Mouse (Mus musculus) bone marrow, adult 2 months (tissue): ENCODE results near the gene Ccrl2. TPM values are rescaled to one million over a fixed set of nuclear protein-coding genes. Genes with fewer than 3 reads are reported as not detected.

Source experiments
- H3K27ac ChIP-seq: fragments of 200-500 bp; 2 replicates; pipeline ENCODE4 v1.5.1; 2012; ENCODE audit warnings: low read depth, mild to moderate bottlenecking, control low read depth, inconsistent platforms, low read length; ENCODE audit not compliant: control insufficient read depth, poor library complexity, insufficient read depth
- H3K4me1 ChIP-seq: fragments of 200-500 bp; 2 replicates; pipeline ENCODE4 v1.6.1; 2011; ENCODE audit warnings: low read length; ENCODE audit not compliant: control insufficient read depth, insufficient read depth
- H3K4me3 ChIP-seq: fragments of 200-500 bp; replicated peaks from 2 replicates; pipeline ENCODE3; 2011; ENCODE audit warnings: mild to moderate bottlenecking, low read depth, low read length, control low read depth; ENCODE audit not compliant: control insufficient read depth
- CTCF ChIP-seq: fragments of 200-500 bp; IDR thresholded peaks from 2 replicates; pipeline ENCODE4 v1.5.1; 2011; ENCODE audit warnings: low read length, control low read depth; ENCODE audit not compliant: control insufficient read depth, insufficient read depth
- POLR2A ChIP-seq: fragments of 200-500 bp; IDR thresholded peaks from 2 replicates; pipeline ENCODE4 v1.6.1; 2011; ENCODE audit warnings: low read depth, mild to moderate bottlenecking, control low read depth, low read length, borderline replicate concordance; ENCODE audit not compliant: control insufficient read depth
- WGBS: fragments of 180-500 bp; shearing (Covaris S2); methylation state at CpG from one replicate; pipeline ENCODE4 v1.1.7; 2018; 5-methylcytosine and 5-hydroxymethylcytosine counted together
- polyA plus RNA-seq: library from polyadenylated mRNA; stranded (reverse); fragments of >200 nt; gene quantifications from 2 replicates; pipeline ENCODE4 v1.2.4, GENCODE M21; 2011; ENCODE audit warnings: low replicate concordance; ENCODE audit not compliant: missing spikeins, insufficient read depth, insufficient read length

Ccrl2 gene
- polyA plus RNA-seq, 1 experiment: 10.4 TPM

- peak overlapping the region; percentile 75 for H3K27ac ChIP-seq
- peaks cover 2% of the 10 kb centered on the region; the same call in 1 of the 2 replicates for H3K4me1 ChIP-seq
- peak overlapping the region; percentile 82 for H3K4me3 ChIP-seq
- TF ChIP-seq POLR2A: no peak
- no peak for TF ChIP-seq CTCF
- WGBS: under 1% methylated on average over 11 of the region's 11 CpGs
Observed at GRCm38 (mm10) chr9:111056519-111056797, 861 bp downstream of the Ccrl2 start.

DNA sequence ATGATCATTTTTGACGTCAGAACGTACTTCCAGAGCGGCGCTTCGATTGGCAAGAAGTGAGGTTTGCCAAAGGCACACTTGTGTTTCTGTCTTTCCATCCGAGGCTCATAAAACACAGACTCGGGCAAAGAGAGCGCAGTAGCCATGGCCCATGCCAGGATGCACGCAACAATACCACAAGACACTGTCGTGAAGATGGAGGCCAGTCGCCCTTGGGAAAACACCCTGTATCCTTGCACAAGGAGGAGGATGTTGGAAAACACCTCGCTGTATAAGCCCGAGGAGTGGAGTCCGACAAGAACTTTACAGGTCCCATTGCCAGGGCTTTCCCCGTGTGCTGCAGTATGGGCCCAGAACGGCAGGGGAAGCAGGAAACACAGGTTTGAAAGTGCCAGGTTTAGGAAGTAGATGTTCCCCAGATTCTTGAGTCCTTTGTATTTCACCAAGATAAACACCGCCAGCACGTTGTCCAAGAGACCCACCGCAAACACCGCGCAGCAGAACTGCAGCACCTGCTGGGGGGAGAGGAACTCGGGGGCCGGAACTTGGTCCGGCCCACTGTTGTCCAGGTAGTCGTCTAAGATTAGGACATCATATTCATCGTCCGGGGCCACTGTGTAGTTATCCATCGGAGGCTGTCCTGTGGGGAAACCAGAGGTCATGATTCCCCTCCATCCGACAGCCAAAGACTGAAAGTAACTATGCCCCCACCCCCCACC, 1.4 kb downstream of the Ccrl2 start:
- 16% methylated on average over 29 of the region's 29 CpGs for WGBS

DNA sequence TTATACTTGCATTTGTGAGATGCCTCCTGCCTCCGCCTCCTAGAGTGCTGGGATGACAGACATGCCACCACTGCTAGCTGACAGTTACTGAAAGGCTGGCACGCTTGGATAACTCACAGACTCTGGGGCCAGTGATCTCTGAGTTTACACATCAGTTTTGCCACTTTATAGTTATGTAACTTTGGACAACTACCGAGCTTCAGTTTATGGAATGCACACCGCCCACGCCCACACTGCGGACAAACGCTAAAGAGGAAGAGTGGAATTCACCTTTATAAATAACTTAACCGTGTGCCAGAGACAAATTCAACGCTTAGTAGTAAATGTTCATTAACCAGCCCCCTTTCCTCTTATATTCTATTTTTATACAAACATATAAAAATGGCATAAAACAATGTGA, 2.4 kb downstream of the Ccrl2 start:
- 73% methylated on average over 9 of the region's 9 CpGs for WGBS
- Histone ChIP-seq H3K4me1 (peaks cover 2% of the 10 kb centered on the region; the same call in 1 of the 2 replicates), H3K27ac (no peak overlapping the region), H3K4me3 (peak overlapping the region; percentile 46)
- no peak for TF ChIP-seq CTCF
- no peak for TF ChIP-seq POLR2A

More for the DNA sequence above, 1.4 kb downstream of the Ccrl2 start:
- Histone ChIP-seq H3K27ac (peak overlapping the region; percentile 75), H3K4me1 (peaks cover 2% of the 10 kb centered on the region; the same call in 1 of the 2 replicates), H3K4me3 (peak overlapping the region; percentile 82)
- TF ChIP-seq POLR2A (no peak), CTCF (no peak; the same call in 1 of the 2 replicates)

DNA sequence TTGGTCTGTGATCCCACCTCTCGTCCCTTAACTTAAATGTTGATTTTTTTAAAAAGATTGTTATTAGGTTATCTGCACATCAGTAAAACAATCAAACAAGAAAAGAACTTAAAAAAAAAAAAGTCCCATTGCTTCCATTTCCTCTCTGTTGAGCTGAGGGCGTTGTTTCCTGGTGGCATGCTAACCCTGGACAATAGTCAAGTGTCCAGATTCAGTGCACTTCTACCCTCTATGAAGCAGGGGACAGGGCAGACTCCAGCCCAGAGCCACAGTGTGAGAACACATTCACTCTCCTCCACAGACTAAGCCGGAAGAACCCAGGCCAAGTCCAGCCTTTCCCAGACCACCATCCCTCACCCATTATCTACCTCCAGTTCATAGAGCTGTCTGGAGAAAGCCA, 8.9 kb downstream of the Ccrl2 start:
- 83% methylated on average over 3 of the region's 3 CpGs for WGBS
- H3K27ac ChIP-seq: no peak overlapping the region
- TF ChIP-seq POLR2A: no peak
- no peak for TF ChIP-seq CTCF

DNA sequence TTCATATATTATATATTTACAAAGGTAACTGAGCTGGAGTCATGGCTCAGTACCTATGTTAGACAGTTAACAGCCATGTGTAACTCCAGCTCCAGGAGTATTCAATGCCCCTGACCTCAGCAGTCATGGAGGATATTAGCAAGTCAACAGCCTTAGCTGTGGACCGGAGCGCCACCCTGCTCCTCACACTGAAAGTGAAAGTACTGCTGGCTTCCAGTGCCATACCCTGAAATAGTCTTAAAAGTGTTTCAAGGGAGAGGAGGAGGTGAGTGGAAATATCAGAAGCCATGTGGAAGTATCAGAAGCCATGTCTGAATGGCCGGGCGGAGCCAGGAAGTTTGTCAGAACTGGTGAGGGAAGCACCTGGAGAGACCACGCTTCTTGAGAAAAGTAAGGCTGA, 10.1 kb downstream of the Ccrl2 start:
- H3K4me3 ChIP-seq: no peak overlapping the region
- H3K4me1 ChIP-seq: peaks cover 7% of the 10 kb centered on the region
- 28% methylated on average over 5 of the region's 5 CpGs for WGBS
- no peak overlapping the region for H3K27ac ChIP-seq
- TF ChIP-seq POLR2A (no peak), CTCF (no peak)

More for the DNA sequence above, 8.9 kb downstream of the Ccrl2 start:
- peaks cover 7% of the 10 kb centered on the region for H3K4me1 ChIP-seq
- no peak overlapping the region for H3K4me3 ChIP-seq

- TF ChIP-seq CTCF: no peak
- TF ChIP-seq POLR2A: no peak
- no peak overlapping the region for H3K4me3 ChIP-seq
- 4% methylated on average over 3 of the region's 3 CpGs for WGBS
- peaks cover 7% of the 10 kb centered on the region for H3K4me1 ChIP-seq
- peak overlapping the region; percentile 16; the same call in 1 of the 2 replicates for H3K27ac ChIP-seq
Observed at GRCm38 (mm10) chr9:111046222-111046621, 11.1 kb downstream of the Ccrl2 start.

- no peak overlapping the region for H3K27ac ChIP-seq
- H3K4me3 ChIP-seq: no peak overlapping the region
- no peak for TF ChIP-seq POLR2A
- no peak for TF ChIP-seq CTCF
- WGBS: 80% methylated on average over 5 of the region's 5 CpGs
- H3K4me1 ChIP-seq: peaks cover 5% of the 10 kb centered on the region
Observed at GRCm38 (mm10) chr9:111042266-111042665, 15.1 kb downstream of the Ccrl2 start.

DNA sequence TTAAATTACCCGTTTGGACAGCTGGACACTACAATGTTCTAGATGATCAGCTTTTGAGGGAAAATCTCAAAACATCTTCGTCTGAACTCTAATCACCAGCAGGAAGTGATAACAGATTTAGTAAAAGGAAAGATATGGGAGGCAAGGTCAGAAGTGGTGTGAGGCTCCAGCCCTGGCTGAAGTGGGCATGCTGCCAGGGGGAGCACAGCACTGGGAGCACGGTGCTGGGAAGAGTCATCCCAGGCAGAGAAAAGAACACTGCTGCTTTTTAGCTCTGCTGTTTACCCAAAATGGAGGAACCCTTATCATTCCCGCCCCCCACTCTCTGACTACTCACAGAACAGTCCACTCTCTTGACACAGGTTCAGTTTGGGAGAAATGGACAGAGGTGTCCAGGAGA, 17.4 kb downstream of the Ccrl2 start:
- Histone ChIP-seq H3K27ac (no peak overlapping the region), H3K4me1 (peaks cover 3% of the 10 kb centered on the region), H3K4me3 (no peak overlapping the region)
- TF ChIP-seq POLR2A (no peak), CTCF (no peak)
- 72% methylated on average over 4 of the region's 4 CpGs for WGBS

DNA sequence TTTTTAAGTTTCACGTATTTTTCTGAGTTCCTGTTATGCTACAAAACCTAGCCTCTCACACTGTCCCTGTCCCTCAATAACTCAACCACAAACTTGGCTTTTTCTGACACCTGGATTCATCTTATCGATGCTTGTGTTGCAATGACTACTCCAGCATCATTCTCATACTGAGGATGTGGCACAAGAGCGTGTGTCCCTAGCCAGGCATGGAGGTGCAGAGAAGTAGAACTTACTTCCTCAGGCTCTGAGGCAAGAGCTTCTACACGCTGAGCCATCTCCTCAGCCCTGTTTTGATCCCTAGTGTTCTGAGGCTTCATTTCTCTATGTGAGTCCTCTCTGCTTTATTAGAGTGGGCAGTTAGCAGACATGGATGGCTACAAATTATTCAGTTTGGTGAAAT, 23.6 kb downstream of the Ccrl2 start:
- TF ChIP-seq CTCF: no peak
- TF ChIP-seq POLR2A: no peak
- H3K4me1 ChIP-seq: peaks cover 5% of the 10 kb centered on the region
- H3K27ac ChIP-seq: no peak overlapping the region
- WGBS: 45% methylated on average over 4 of the region's 4 CpGs
- H3K4me3 ChIP-seq: no peak overlapping the region
